Mouse (Mus musculus) cerebellum, adult 9-10 months (tissue): Measurements from ENCODE around the gene Ankib1.
A peak's percentile ranks its signal among the peaks of the same experiment; 100 is the strongest.
"Not testable (repeated sequence)": the region's sequence is repeated elsewhere in the genome, so short reads cannot be mapped to it uniquely, and the experiment has no call there.

Experiments
- DNase-seq: peaks from one replicate; pipeline ENCODE4 v3.0.0; 2022

Gene Ankib1

GRCm38 (mm10) chr5:3802433-3803291, at the start of gene Ankib1, which contains the start of gene Krit1:
Gene Ankib1 (minus strand): TSS chr5:3802925.
Gene Krit1 (plus strand): TSS chr5:3803184.
- peak; percentile 86 for DNase-seq

- no peak for DNase-seq
Observed at GRCm38 (mm10) chr5:3845026-3845425, 42.3 kb upstream of the Ankib1 start, which contains the start of gene Lrrd1. Gene Lrrd1 (plus strand): TSS chr5:3845173.

GRCm38 (mm10) chr5:3834107-3834506, 31.4 kb upstream of the Ankib1 start:
- DNase-seq = no peak

- DNase-seq = no peak
Observed at GRCm38 (mm10) chr5:3808472-3808871, 5.7 kb upstream of the Ankib1 start.

DNA sequence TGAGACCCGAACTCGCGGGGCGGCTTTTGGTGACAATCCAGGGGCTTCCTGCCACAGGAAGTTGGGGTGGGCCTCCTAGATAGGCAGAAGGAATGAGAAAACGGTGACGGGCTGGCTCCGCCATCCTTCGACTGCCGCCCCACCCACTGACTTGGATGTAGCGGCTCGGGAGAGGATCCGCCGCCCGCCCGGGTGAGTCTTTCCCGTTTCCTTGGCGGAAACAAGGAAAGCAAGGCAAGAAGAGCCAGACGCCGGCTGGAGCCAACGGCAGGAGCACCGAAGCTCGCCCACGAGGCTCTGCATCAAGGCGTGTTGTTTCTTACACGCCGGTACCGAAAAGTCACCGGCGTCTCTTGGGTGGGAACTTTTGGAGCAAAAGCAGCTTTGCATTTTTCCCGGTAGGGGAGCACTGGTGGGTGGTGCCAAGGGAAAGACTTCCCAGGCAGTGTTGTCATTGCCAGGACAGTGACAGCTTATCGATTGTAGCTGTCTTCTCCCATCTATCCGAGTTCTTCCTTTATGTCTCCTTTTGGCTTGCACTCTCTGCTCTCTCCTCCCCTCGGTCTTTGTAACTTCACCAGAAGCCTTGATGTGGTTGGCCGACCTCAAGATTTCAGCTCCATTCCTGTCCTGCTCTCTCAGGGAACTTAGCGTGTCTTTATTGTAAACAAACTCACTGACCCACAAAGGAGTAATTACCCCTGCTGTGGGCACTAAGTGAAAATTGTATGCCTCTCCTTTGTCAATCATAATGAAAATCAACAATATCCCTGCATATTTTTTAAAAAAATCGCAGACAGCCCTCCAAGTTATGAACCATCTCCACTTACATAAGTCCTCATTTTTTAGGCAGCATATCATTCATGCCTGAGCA, 804 bp upstream of the Ankib1 start:
- DNase-seq = peak; percentile 42

DNA sequence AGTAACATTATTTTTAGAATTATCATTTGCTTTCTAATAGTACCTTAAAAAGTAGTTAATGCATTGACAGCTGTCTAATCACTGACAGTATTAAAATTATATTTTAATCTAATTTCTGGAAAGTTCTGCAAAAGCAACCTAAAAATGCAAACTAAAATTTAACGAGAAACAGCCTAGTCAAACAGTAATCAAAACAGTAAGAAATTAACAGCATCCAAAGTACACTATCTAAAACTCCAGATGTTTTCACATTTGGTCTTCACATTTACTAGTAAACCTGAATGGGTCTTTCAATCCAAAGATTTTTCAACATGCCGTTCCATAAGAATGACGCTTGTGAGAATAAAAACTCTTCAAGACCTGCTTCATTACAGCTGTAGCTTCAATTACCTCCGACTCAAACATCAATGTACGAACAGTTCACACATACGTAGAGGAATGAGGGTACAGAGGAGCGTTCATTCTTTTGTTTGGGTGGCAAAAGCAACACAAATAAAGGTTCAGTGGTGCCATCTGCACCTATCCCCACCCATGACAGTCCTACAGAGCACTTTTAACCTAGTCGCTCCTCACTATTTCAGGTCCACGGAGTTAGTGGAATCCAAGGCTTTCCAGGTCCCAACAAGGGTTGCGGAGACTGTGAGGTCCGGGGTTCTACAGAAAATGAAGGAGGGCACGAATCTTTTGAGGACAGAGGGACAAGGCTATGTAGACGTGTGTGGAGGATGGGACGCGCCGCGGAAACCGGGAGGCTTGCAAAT, 873 bp downstream of the Ankib1 start:
- peak; percentile 44 for DNase-seq

- no peak for DNase-seq
Observed at GRCm38 (mm10) chr5:3800881-3801280, 1.8 kb downstream of the Ankib1 start.

DNA sequence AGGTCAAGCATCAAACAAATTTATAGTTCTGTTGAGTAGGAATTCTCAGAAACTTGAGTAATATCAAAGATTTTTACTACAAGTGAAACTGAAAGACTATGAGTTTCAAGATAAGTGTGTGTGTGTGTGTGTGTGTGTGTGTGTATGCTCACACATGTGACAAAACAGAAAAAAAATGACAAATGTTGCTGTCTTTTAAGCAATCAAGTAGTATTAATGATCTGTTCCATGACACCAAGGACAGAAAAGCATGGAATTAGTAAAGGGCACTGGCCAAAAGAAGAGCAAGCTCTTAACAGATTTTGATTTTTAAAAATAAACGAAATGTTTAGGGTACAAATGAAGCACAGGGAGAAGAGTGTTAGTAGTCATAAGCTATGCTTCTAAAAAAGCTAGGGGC, 2.7 kb downstream of the Ankib1 start:
- DNase-seq = no peak

- not testable (repeated sequence) for DNase-seq
Observed at GRCm38 (mm10) chr5:3798656-3799055, 4.1 kb downstream of the Ankib1 start.

GRCm38 (mm10) chr5:3797101-3797500, 5.6 kb downstream of the Ankib1 start:
- DNase-seq = not testable (repeated sequence)

DNA sequence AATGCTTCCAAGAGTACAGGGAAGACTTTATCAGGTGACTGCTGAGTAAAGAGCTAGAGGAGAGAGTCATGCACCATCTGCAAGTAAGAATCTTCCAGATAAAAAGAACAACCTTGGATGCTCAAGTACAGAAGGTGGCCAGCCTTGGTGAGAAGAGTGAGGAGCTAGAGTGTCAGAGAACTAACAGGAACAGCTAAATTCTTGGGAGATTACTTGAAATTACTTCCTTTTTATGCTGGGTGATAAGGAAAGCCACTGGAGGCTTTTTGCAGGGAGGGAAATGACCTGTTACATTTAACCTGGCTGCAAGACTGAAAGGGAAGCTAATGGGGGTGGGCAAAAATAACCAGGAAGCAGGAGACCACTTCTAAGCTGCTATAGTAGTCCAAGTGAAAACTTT, 11.7 kb downstream of the Ankib1 start:
- no peak for DNase-seq

- no peak for DNase-seq
Observed at GRCm38 (mm10) chr5:3787548-3787947, 15.2 kb downstream of the Ankib1 start.

DNA sequence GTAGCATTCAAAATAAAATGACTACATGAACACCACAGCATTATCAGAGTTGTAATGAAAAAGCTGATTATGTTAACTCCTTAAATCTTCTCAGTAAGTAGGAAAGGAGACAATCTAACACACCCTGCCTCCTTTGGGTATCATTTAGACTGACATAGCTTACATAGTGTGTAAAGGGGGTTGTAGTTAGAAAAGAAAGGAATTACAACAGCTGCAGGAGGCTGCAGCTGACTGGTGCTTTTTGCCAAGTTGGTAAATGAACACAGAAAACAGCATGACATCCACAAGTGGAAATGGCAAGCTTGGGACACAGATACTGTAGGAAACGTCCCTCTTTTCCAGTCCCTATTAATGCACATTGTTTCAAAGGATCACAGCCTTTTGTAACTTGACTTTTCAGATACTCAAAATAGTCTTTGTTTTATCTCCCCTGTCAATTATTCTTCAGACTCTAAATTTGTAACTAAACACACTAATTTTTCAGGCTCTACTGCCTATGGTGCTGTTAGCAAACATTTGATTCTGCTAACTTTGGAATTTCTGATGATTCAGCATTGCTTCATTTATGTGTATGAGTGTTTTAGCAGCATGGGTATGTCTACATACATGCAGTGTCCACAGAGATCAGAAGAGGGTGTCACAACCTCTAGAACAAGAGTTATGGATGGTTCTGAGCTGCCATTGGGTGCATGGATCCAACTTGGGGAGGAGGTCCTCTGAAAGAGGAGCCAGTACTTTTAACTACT, 17.8 kb downstream of the Ankib1 start:
- no peak for DNase-seq

GRCm38 (mm10) chr5:3783947-3784681, 18.6 kb downstream of the Ankib1 start:
- DNase-seq = no peak

- DNase-seq = no peak
Observed at GRCm38 (mm10) chr5:3782670-3783069, 20.1 kb downstream of the Ankib1 start.

GRCm38 (mm10) chr5:3772017-3772416, 30.7 kb downstream of the Ankib1 start:
- no peak for DNase-seq

- no peak for DNase-seq
Observed at GRCm38 (mm10) chr5:3771512-3771911, 31.2 kb downstream of the Ankib1 start.

GRCm38 (mm10) chr5:3750536-3750935, 52.2 kb downstream of the Ankib1 start:
- DNase-seq = not testable (repeated sequence)

- DNase-seq = peak; percentile 39
Observed at GRCm38 (mm10) chr5:3732846-3733245, 69.9 kb downstream of the Ankib1 start.

DNA sequence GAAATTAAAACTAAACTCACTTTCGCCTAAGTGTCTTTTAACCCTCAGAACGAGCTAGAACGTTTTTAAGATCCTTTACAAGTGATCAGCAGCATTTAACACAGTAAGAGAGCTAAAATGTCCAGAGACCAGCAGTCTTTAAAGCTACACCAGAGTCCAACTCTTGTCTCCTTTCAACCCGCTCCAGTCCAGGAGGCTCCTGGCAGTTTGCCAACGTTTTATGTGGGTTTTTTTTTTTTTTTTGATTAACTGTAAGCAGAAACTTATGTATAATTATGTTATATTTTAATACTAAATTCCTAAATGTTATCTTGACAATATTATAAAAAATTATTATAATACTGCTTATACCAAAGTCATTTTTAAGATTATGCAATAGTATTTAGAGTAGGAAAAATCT, 73.9 kb downstream of the Ankib1 start:
- no peak for DNase-seq

DNA sequence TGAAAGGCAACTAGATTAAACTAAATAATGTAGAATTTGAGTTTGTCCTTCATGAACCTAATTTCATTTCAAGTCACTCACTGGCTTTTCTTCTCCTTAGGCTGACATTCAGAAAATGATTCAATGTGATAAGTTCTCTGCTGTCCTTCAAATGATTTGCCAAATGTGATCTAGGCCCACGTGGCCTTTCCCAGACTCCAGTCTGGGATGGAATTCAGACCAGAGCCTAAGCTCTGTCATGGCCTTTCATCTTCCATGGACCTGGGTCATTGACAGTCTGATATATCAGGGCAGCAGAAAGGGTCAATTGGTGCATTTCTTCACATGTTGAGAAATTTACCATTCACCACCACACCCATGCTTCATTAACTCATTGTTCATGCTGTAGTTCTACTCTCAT, 77.2 kb downstream of the Ankib1 start:
- no peak for DNase-seq
